Mouse (Mus musculus) CH12.LX (cell line): ENCODE data around the gene Ntmt1. TPM values are rescaled to one million over a fixed set of nuclear protein-coding genes. Genes with fewer than 3 reads are reported as not detected.
A peak's percentile ranks its signal among the peaks of the same experiment; 100 is the strongest.

Experiments used
- DNase-seq: peaks from one replicate; pipeline ENCODE4 v3.0.0-alpha.2; 2013; ENCODE audit errors: extremely low read depth
- H3K27ac ChIP-seq: 2 replicates; pipeline ENCODE4 v1.5.1; 2012; ENCODE audit warnings: low read depth, mild to moderate bottlenecking, control low read depth, moderate library complexity; ENCODE audit not compliant: insufficient read depth
- H3K27me3 ChIP-seq: replicated peaks from 2 replicates; pipeline ENCODE3; 2012; ENCODE audit warnings: inconsistent platforms
- H3K36me3 ChIP-seq, 2 experiments: replicated peaks in 1 of 2; 2 replicates each; pipeline versions ENCODE3 to v1.6.1; 2012; ENCODE audit warnings: inconsistent platforms in 1 of 2, low read length in 1 of 2, mild to moderate bottlenecking in 1 of 2, mixed read lengths in 1 of 2, moderate library complexity in 1 of 2; ENCODE audit not compliant: control insufficient read depth in 1 of 2, insufficient read depth in 1 of 2
- H3K4me1 ChIP-seq, 2 experiments: 2 replicates each; pipeline ENCODE4 v1.6.1; 2012; ENCODE audit warnings: inconsistent platforms in 1 of 2, moderate library complexity in 1 of 2; ENCODE audit not compliant: insufficient read depth in 2 of 2, control insufficient read depth in 1 of 2
- H3K4me2 ChIP-seq: 2 replicates; pipeline ENCODE4 v1.6.1; 2012; ENCODE audit warnings: low read depth, mild to moderate bottlenecking, control low read depth; ENCODE audit not compliant: poor library complexity, insufficient read depth, severe bottlenecking
- H3K4me3 ChIP-seq, 3 experiments: fragments of 150-350 bp in 1 of 3; sonication (generic) in 1 of 3; replicated peaks in 1 of 3; 2 replicates each; pipeline versions ENCODE3 to v1.5.1; 2011 to 2012; ENCODE audit warnings: low read depth in 2 of 3, low read length in 2 of 3, mild to moderate bottlenecking in 2 of 3, moderate library complexity in 2 of 3, control low read depth in 1 of 3, improper control_type of control experiment in 1 of 3, inconsistent platforms in 1 of 3, mixed read lengths in 1 of 3; ENCODE audit not compliant: poor library complexity in 1 of 3
- H3K79me2 ChIP-seq: replicated peaks from 2 replicates; pipeline ENCODE4 v1.6.1; 2012; ENCODE audit warnings: mild to moderate bottlenecking, moderate library complexity; ENCODE audit not compliant: control insufficient read depth, poor library complexity, insufficient read depth, severe bottlenecking; ENCODE audit errors: extremely low read depth
- H3K9ac ChIP-seq: 2 replicates; pipeline ENCODE4 v1.6.1; 2012; ENCODE audit warnings: low read depth, mild to moderate bottlenecking, control low read depth, moderate library complexity; ENCODE audit not compliant: insufficient read depth
- H3K9me3 ChIP-seq: replicated peaks from 2 replicates; pipeline ENCODE3; 2012; ENCODE audit warnings: low read length, inconsistent platforms, mixed read lengths
- CHD1 ChIP-seq: IDR thresholded peaks from 2 replicates; pipeline ENCODE4 v1.6.1; 2012; ENCODE audit warnings: low read depth, low read length, improper control_type of control experiment, inconsistent platforms
- CTCF ChIP-seq, 2 experiments: IDR thresholded peaks in 1 of 2; conservative IDR thresholded peaks in 1 of 2; 2 replicates each; pipeline ENCODE4 v1.5.1; 2011 to 2012; ENCODE audit warnings: low read depth in 2 of 2, low read length in 2 of 2, improper control_type of control experiment in 1 of 2, inconsistent platforms in 1 of 2, mild to moderate bottlenecking in 1 of 2, moderate library complexity in 1 of 2
- ELF1 ChIP-seq: IDR thresholded peaks from 2 replicates; pipeline ENCODE4 v1.6.1; 2014; ENCODE audit warnings: low read depth, mild to moderate bottlenecking, inconsistent platforms, low read length, improper control_type of control experiment
- IRF4 ChIP-seq: IDR thresholded peaks from 2 replicates; pipeline ENCODE4 v1.6.1; 2014; ENCODE audit warnings: low read depth, mild to moderate bottlenecking, inconsistent platforms, low read length, improper control_type of control experiment
- KAT2A ChIP-seq: IDR thresholded peaks from 2 replicates; pipeline ENCODE4 v1.6.1; 2012; ENCODE audit warnings: low read length, improper control_type of control experiment, inconsistent platforms; ENCODE audit not compliant: insufficient replicate concordance
- MAX ChIP-seq: IDR thresholded peaks from 2 replicates; pipeline ENCODE4 v1.6.1; 2011; ENCODE audit warnings: low read length, improper control_type of control experiment
- MEF2A ChIP-seq: IDR thresholded peaks from 2 replicates; pipeline ENCODE4 v1.6.1; 2014; ENCODE audit warnings: low read depth, mild to moderate bottlenecking, inconsistent platforms, low read length, improper control_type of control experiment, borderline replicate concordance
- MYC ChIP-seq: IDR thresholded peaks from 2 replicates; pipeline ENCODE4 v1.6.1; 2011; ENCODE audit warnings: low read depth, mild to moderate bottlenecking, improper control_type of control experiment, low read length
- NELFE ChIP-seq: IDR thresholded peaks from 2 replicates; pipeline ENCODE4 v1.6.1; 2011; ENCODE audit warnings: low read depth, low read length, improper control_type of control experiment
- NRF1 ChIP-seq: IDR thresholded peaks from 2 replicates; pipeline ENCODE4 v1.6.1; 2014; ENCODE audit warnings: low read depth, mild to moderate bottlenecking, inconsistent platforms, low read length, improper control_type of control experiment, moderate library complexity
- PAX5 ChIP-seq: IDR thresholded peaks from 2 replicates; pipeline ENCODE4 v1.6.1; 2012; ENCODE audit warnings: low read length, inconsistent platforms, mixed read lengths
- RAD21 ChIP-seq: IDR thresholded peaks from 2 replicates; pipeline ENCODE4 v1.6.1; 2011; ENCODE audit warnings: low read depth, mild to moderate bottlenecking, low read length, improper control_type of control experiment, moderate library complexity
- RCOR1 ChIP-seq: conservative IDR thresholded peaks from 2 replicates; pipeline ENCODE4 v1.6.1; 2012; ENCODE audit warnings: low read depth, mild to moderate bottlenecking, inconsistent platforms, low read length, improper control_type of control experiment
- SIN3A ChIP-seq: IDR thresholded peaks from 2 replicates; pipeline ENCODE4 v1.6.1; 2012; ENCODE audit warnings: low read length, improper control_type of control experiment, inconsistent platforms
- SMC3 ChIP-seq: IDR thresholded peaks from 2 replicates; pipeline ENCODE4 v1.6.1; 2011; ENCODE audit warnings: low read depth, low read length, improper control_type of control experiment
- TBP ChIP-seq: conservative IDR thresholded peaks from 2 replicates; pipeline ENCODE4 v1.6.1; 2011; ENCODE audit warnings: low read depth, low read length, improper control_type of control experiment
- UBTF ChIP-seq: IDR thresholded peaks from 2 replicates; pipeline ENCODE4 v1.6.1; 2012; ENCODE audit warnings: low read depth, mild to moderate bottlenecking, inconsistent platforms, low read length, improper control_type of control experiment, moderate library complexity
- USF2 ChIP-seq: conservative IDR thresholded peaks from 2 replicates; pipeline ENCODE4 v1.6.1; 2011; ENCODE audit warnings: low read depth, low read length, improper control_type of control experiment
- ZKSCAN1 ChIP-seq: IDR thresholded peaks from 2 replicates; pipeline ENCODE4 v1.6.1; 2012; ENCODE audit warnings: low read depth, inconsistent platforms, low read length, improper control_type of control experiment, borderline replicate concordance
- ZNF384 ChIP-seq: IDR thresholded peaks from 2 replicates; pipeline ENCODE4 v1.6.1; 2012; ENCODE audit warnings: low read depth, low read length, improper control_type of control experiment, inconsistent platforms
- dilution Hi-C: fragments of 300-500 bp; cut with MboI; formaldehyde crosslinking; loops from 2 replicates; pipeline ENCODE4 v1.14.3; 2020; ENCODE audit warnings: low sequenced_read_pairs; ENCODE audit not compliant: extremely low pct_unique_long_range_greater_than_20kb, extremely low pct_ligation_motif_present
- in situ Hi-C: fragments of 300-500 bp; cut with MboI; formaldehyde crosslinking; loops from 3 replicates; pipeline ENCODE4 v1.14.3; 2019; ENCODE audit warnings: low sequenced_read_pairs, low pct_ligation_motif_present, low pct_unique_long_range_greater_than_20kb, mixed read lengths
- polyA plus RNA-seq: library from polyadenylated mRNA; unstranded; fragments of >175 nt; gene quantifications from 2 replicates; pipeline ENCODE4 v1.2.1, GENCODE M21; 2012; ENCODE audit warnings: low read depth; ENCODE audit not compliant: insufficient read length
- total RNA-seq, 2 experiments: library from RNA; depleted of rRNA; stranded (reverse); fragments of 300-350 nt in 1 of 2; fragments of >200 nt in 1 of 2; gene quantifications; 2 replicates each; pipeline ENCODE4 v1.2.3; 2012 to 2014

Ntmt1 gene
- total and polyA plus RNA-seq, 3 experiments = 43.3 to 66.1 (median 50.4) TPM

- no peak overlapping the region for H3K27ac ChIP-seq
- H3K4me3 ChIP-seq = no peak overlapping the region
These were observed 21.7 kb downstream of the Ntmt1 start for GRCm38 (mm10) chr2:30829315-30829714.

GRCm38 (mm10) chr2:30830283-30830795 is 22.7 kb downstream of the Ntmt1 start, which contains the start of gene Asb6:
TSS of gene Asb6 (minus strand) at chr2:30830333.
- Histone ChIP-seq H3K79me2 (peaks cover 19% of the 10 kb centered on the region), H3K9ac (no peak within 1 kb of the TSS), H3K4me2 (no peak within 1 kb of the TSS), H3K4me1 (peaks cover 3 to 18% of the 10 kb centered on the region in 2 experiments), H3K27me3 (peaks cover 46% of the 10 kb centered on the region), H3K9me3 (peaks cover 3% of the 10 kb centered on the region), H3K27ac (no peak within 1 kb of the TSS), H3K4me3 (no peak within 1 kb of the TSS), H3K36me3 (peaks cover 10 to 18% of the 10 kb centered on the region in 2 experiments)
- in situ Hi-C loops = no loop called here
- dilution Hi-C loops = no loop called here
- DNase-seq = no peak
- TF ChIP-seq PAX5 (no peak), CHD1 (no peak), MAX (no peak), ELF1 (no peak), UBTF (no peak), ZKSCAN1 (no peak), TBP (no peak), IRF4 (no peak), RCOR1 (no peak), NELFE (no peak)

More at GRCm38 (mm10) chr2:30829315-30829714, 21.7 kb downstream of the Ntmt1 start:
- dilution Hi-C loops (no loop called here), in situ Hi-C loops (loop anchor here (5.0 kb wide), 1 partner anchor 103 kb away; no protein-coding TSS in a partner anchor)
- H3K27me3 ChIP-seq = peaks cover 39% of the 10 kb centered on the region
- peaks cover 3 to 18% of the 10 kb centered on the region in 2 experiments for H3K4me1 ChIP-seq
- peaks cover 19% of the 10 kb centered on the region for H3K79me2 ChIP-seq
- no peak overlapping the region for H3K4me2 ChIP-seq
- H3K9me3 ChIP-seq = peaks cover 3% of the 10 kb centered on the region
- TF ChIP-seq USF2 = no peak
- TF ChIP-seq ZNF384 = peak; percentile 46
- TF ChIP-seq CHD1 = no peak
- TF ChIP-seq NRF1 = no peak
- TF ChIP-seq SIN3A = no peak
- TF ChIP-seq RAD21 = peak; percentile 49
- TF ChIP-seq SMC3 = peak; percentile 56
- no peak for TF ChIP-seq KAT2A
- TF ChIP-seq MYC = no peak
- no peak for TF ChIP-seq MEF2A
- peak; percentile 35 to 63; a peak in 3 of 4 replicates for TF ChIP-seq CTCF (conservative IDR thresholded peaks at IDR 0.05 in 1 of 2, IDR thresholded peaks at IDR 0.05 in 1 of 2; ENCODE audit: low read depth in 2 of 2, low read length in 2 of 2)
- H3K9ac ChIP-seq = no peak overlapping the region
- DNase-seq = peak; percentile 57
- peaks cover 20 to 28% of the 10 kb centered on the region in 2 experiments for H3K36me3 ChIP-seq
